Mouse (Mus musculus): Measurements from ENCODE around the gene Ghr. TPM values are rescaled to one million over a fixed set of nuclear protein-coding genes. Genes with fewer than 3 reads are reported as not detected.

Gene Ghr
- polyA plus RNA-seq, 1 experiment, result 21.3 TPM

- no peaks in the 10 kb centered on the region for H3K79me2 ChIP-seq (ENCODE audit: control insufficient read depth, insufficient read depth)
- H3K36me3 ChIP-seq (ENCODE audit: control insufficient read depth, insufficient read depth), result no peaks in the 10 kb centered on the region
- no peak overlapping the region for H3K4me2 ChIP-seq (ENCODE audit: low read depth)
- no peak overlapping the region for H3K4me3 ChIP-seq
- no peak overlapping the region for H3ac ChIP-seq (ENCODE audit: control insufficient read depth, insufficient read length)
- TF ChIP-seq TCF3 (IDR thresholded peaks at IDR 0.05; ENCODE audit: insufficient read length, low read depth) (no peak), MYOD1 (IDR thresholded peaks at IDR 0.05; ENCODE audit: control insufficient read depth in 1 of 3, insufficient read length in 2 of 3, low read depth in 2 of 3) (no peak), E2F4 (IDR thresholded peaks at IDR 0.05; ENCODE audit: insufficient read depth) (no peak), USF1 (IDR thresholded peaks at IDR 0.05; ENCODE audit: low read depth) (no peak), MAX (IDR thresholded peaks at IDR 0.05; ENCODE audit: low read depth) (no peak), REST (IDR thresholded peaks at IDR 0.05; ENCODE audit: insufficient read depth, insufficient read length) (no peak), TCF12 (IDR thresholded peaks at IDR 0.05; ENCODE audit: insufficient read depth, poor library complexity, severe bottlenecking) (no peak), SRF (IDR thresholded peaks at IDR 0.05; ENCODE audit: control insufficient read depth, insufficient read length, low read depth) (no peak), CEBPB (IDR thresholded peaks at IDR 0.05; ENCODE audit: insufficient read depth, poor library complexity, severe bottlenecking) (no peak), MYOG (IDR thresholded peaks at IDR 0.05; ENCODE audit: control insufficient read depth in 1 of 3, insufficient read depth in 1 of 3, insufficient read length in 2 of 3, low read depth in 2 of 3) (no peak), POLR2AphosphoS2 (IDR thresholded peaks at IDR 0.05; ENCODE audit: insufficient read length, low read depth) (no peak), POLR2A (IDR thresholded peaks at IDR 0.05; ENCODE audit: insufficient read length, low read depth) (no peak)
- no peaks in the 10 kb centered on the region for H3K27me3 ChIP-seq (ENCODE audit: control insufficient read depth, insufficient read depth, insufficient read length)
These were observed 266.7 kb downstream of the Ghr start for GRCm38 (mm10) chr15:3316617-3317016.

- H3K27me3 ChIP-seq (ENCODE audit: control insufficient read depth, insufficient read depth, insufficient read length), result no peaks in the 10 kb centered on the region
- peak in 1 of 3 experiments; percentile 82 for TF ChIP-seq MYOG (IDR thresholded peaks at IDR 0.05; ENCODE audit: control insufficient read depth in 1 of 3, insufficient read depth in 1 of 3, insufficient read length in 2 of 3, low read depth in 2 of 3)
- TF ChIP-seq MYOD1 (IDR thresholded peaks at IDR 0.05; ENCODE audit: control insufficient read depth in 1 of 3, insufficient read length in 2 of 3, low read depth in 2 of 3), result peak in 1 of 3 experiments; percentile 34
- TF ChIP-seq TCF12 (IDR thresholded peaks at IDR 0.05; ENCODE audit: insufficient read depth, poor library complexity, severe bottlenecking), result peak; percentile 38
- no peak for TF ChIP-seq SRF (IDR thresholded peaks at IDR 0.05; ENCODE audit: control insufficient read depth, insufficient read length, low read depth)
- no peaks in the 10 kb centered on the region for H3K79me2 ChIP-seq (ENCODE audit: control insufficient read depth, insufficient read depth)
- H3ac ChIP-seq (ENCODE audit: control insufficient read depth, insufficient read length), result no peak overlapping the region
- no peak overlapping the region for H3K4me2 ChIP-seq (ENCODE audit: low read depth)
- no peak overlapping the region for H3K4me3 ChIP-seq
- no peaks in the 10 kb centered on the region for H3K36me3 ChIP-seq (ENCODE audit: control insufficient read depth, insufficient read depth)
These were observed 270.4 kb downstream of the Ghr start for GRCm38 (mm10) chr15:3312937-3313336.

GRCm38 (mm10) chr15:3309856-3310255 is 273.4 kb downstream of the Ghr start:
- no peak for TF ChIP-seq REST (IDR thresholded peaks at IDR 0.05; ENCODE audit: insufficient read depth, insufficient read length)
- no peak for TF ChIP-seq MAX (IDR thresholded peaks at IDR 0.05; ENCODE audit: low read depth)
- no peak for TF ChIP-seq CEBPB (IDR thresholded peaks at IDR 0.05; ENCODE audit: insufficient read depth, poor library complexity, severe bottlenecking)
- TF ChIP-seq USF1 (IDR thresholded peaks at IDR 0.05; ENCODE audit: low read depth), result no peak
- Histone ChIP-seq H3ac (ENCODE audit: control insufficient read depth, insufficient read length) (no peak overlapping the region), H3K4me3 (no peak overlapping the region), H3K4me2 (ENCODE audit: low read depth) (no peak overlapping the region), H3K79me2 (ENCODE audit: control insufficient read depth, insufficient read depth) (no peaks in the 10 kb centered on the region), H3K27me3 (ENCODE audit: control insufficient read depth, insufficient read depth, insufficient read length) (no peaks in the 10 kb centered on the region), H3K36me3 (ENCODE audit: control insufficient read depth, insufficient read depth) (no peaks in the 10 kb centered on the region)

- no peaks in the 10 kb centered on the region for H3K36me3 ChIP-seq (ENCODE audit: control insufficient read depth, insufficient read depth)
- TF ChIP-seq REST (IDR thresholded peaks at IDR 0.05; ENCODE audit: insufficient read depth, insufficient read length) (no peak), USF1 (IDR thresholded peaks at IDR 0.05; ENCODE audit: low read depth) (no peak)
- H3K27me3 ChIP-seq (ENCODE audit: control insufficient read depth, insufficient read depth, insufficient read length), result no peaks in the 10 kb centered on the region
- no peak within 1 kb of the TSS for H3ac ChIP-seq (ENCODE audit: control insufficient read depth, insufficient read length)
- no peaks in the 10 kb centered on the region for H3K79me2 ChIP-seq (ENCODE audit: control insufficient read depth, insufficient read depth)
- H3K4me2 ChIP-seq (ENCODE audit: low read depth), result no peak within 1 kb of the TSS
- no peak within 1 kb of the TSS for H3K4me3 ChIP-seq
These were observed 279.9 kb downstream of the Ghr start, which contains the start of gene Ccdc152 for GRCm38 (mm10) chr15:3303426-3303825. TSS of gene Ccdc152 (minus strand) at chr15:3303526.

GRCm38 (mm10) chr15:3300361-3301100 is 282.8 kb downstream of the Ghr start:
- H3K27me3 ChIP-seq (ENCODE audit: control insufficient read depth, insufficient read depth, insufficient read length), result no peaks in the 10 kb centered on the region
- no peak overlapping the region for H3K4me3 ChIP-seq
- no peaks in the 10 kb centered on the region for H3K36me3 ChIP-seq (ENCODE audit: control insufficient read depth, insufficient read depth)
- H3K79me2 ChIP-seq (ENCODE audit: control insufficient read depth, insufficient read depth), result no peaks in the 10 kb centered on the region
- H3ac ChIP-seq (ENCODE audit: control insufficient read depth, insufficient read length), result no peak overlapping the region
- TF ChIP-seq CEBPB (IDR thresholded peaks at IDR 0.05; ENCODE audit: insufficient read depth, poor library complexity, severe bottlenecking) (0 out of 2 replicates have a peak, but pooled peaks have one; percentile 23), POLR2A (IDR thresholded peaks at IDR 0.05; ENCODE audit: insufficient read length, low read depth) (no peak), MYOG (IDR thresholded peaks at IDR 0.05; ENCODE audit: control insufficient read depth in 1 of 3, insufficient read depth in 1 of 3, insufficient read length in 2 of 3, low read depth in 2 of 3) (no peak), SRF (IDR thresholded peaks at IDR 0.05; ENCODE audit: control insufficient read depth, insufficient read length, low read depth) (no peak), MAX (IDR thresholded peaks at IDR 0.05; ENCODE audit: low read depth) (no peak), E2F4 (IDR thresholded peaks at IDR 0.05; ENCODE audit: insufficient read depth) (no peak), POLR2AphosphoS2 (IDR thresholded peaks at IDR 0.05; ENCODE audit: insufficient read length, low read depth) (no peak), REST (IDR thresholded peaks at IDR 0.05; ENCODE audit: insufficient read depth, insufficient read length) (no peak)
- H3K4me2 ChIP-seq (ENCODE audit: low read depth), result peak overlapping the region; percentile 20

Data from myocyte (in vitro differentiated cells).